Mouse (Mus musculus): ENCODE results near the gene Dnah14.
"Not testable (repeated sequence)": the region's sequence is repeated elsewhere in the genome, so short reads cannot be mapped to it uniquely, and the experiment has no call there.

DNA sequence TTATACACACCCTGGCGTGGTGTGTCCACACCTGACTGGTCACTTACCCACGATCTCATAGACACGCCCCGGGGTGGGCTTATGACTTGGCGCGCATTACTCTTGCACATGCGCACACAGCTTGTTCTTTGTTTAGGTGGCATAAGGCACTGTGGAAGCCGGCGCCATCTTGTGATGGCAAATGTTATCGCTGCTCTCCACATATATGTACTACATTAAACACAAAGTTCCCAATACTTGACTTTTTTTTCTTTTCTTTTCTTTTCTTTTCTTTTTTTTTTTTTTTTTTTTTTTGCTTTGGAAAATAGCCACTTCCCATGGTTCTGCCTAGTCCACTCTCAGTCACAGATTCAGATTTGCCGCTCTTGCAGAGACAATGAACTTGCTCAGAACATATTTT is 206.2 kb downstream of the Dnah14 start:
- not testable (repeated sequence) for TF ChIP-seq EP300, CTCF (IDR thresholded peaks at IDR 0.05; ENCODE audit: low read depth)

All from heart, postnatal 0 days (tissue).